Mouse (Mus musculus): ENCODE results near the gene Hdac9. TPM values are rescaled to one million over a fixed set of nuclear protein-coding genes. Genes with fewer than 3 reads are reported as not detected.

Hdac9 gene
- polyA plus RNA-seq, 1 experiment from 2014 or later: 17.0 TPM

DNA sequence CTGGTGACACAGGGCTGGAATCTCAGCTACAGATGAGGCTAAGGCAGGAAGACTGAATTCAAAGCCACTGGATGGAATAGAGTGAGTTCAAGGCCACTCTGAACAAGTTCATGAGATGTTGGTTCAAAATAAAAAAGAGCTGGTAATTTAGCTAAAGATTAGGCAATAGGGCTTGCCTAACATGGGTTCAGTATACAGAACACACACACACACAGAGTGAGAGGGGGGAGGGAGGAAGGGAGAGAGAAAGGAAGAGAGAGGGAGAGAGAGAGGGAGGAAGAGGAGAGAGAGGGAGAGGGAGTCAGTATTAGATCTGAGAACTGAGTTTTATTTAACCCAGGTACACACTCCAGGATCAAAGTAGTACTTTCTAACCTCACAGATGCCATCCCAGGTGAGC lies 115.1 kb downstream of the Hdac9 start:
- H3K4me3 ChIP-seq (replicated peaks; ENCODE audit: low read depth, low read length): no peak overlapping the region
- no peaks in the 10 kb centered on the region for H3K36me3 ChIP-seq (ENCODE audit: control insufficient read depth, insufficient read depth, low read length)
- H3K9ac ChIP-seq (replicated peaks; ENCODE audit: low read length): no peak overlapping the region
- no peak for DNase-seq
- no peak overlapping the region for H3K4me2 ChIP-seq (ENCODE audit: low read length)
- no peaks in the 10 kb centered on the region for H3K9me3 ChIP-seq (ENCODE audit: control insufficient read depth, low read length)
- no peaks in the 10 kb centered on the region for H3K27me3 ChIP-seq (ENCODE audit: control insufficient read depth, insufficient read depth, low read length)
- H3K4me1 ChIP-seq (ENCODE audit: control insufficient read depth, insufficient read depth, low read length): no peaks in the 10 kb centered on the region
- H3K27ac ChIP-seq (replicated peaks; ENCODE audit: low read depth, low read length): no peak overlapping the region
- no peak for ATAC-seq (ENCODE audit: low FRiP score, low TSS enrichment)

DNA sequence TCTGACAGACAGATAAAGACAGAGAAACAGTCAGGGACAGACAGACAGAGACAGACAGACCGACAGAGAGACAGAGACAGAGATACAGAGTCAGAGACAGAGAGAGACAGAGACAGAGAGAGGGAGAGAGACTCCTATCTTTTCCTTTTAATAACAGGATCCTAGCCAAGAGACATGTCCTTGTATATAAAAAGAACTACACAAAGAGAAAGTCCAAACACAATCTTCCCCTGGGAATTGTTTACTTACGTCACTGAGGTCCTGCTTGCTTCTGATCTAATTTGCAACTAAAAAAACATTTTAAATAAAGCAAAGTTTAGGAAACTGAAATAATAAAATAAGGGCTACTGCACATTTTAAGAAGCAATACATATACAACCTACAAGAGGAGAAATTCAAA lies 119.5 kb downstream of the Hdac9 start:
- Histone ChIP-seq H3K4me3 (replicated peaks; ENCODE audit: low read depth, low read length) (no peak overlapping the region), H3K9me3 (ENCODE audit: control insufficient read depth, low read length) (no peaks in the 10 kb centered on the region), H3K4me2 (ENCODE audit: low read length) (no peak overlapping the region), H3K27me3 (ENCODE audit: control insufficient read depth, insufficient read depth, low read length) (no peaks in the 10 kb centered on the region), H3K9ac (replicated peaks; ENCODE audit: low read length) (no peak overlapping the region), H3K36me3 (ENCODE audit: control insufficient read depth, insufficient read depth, low read length) (no peaks in the 10 kb centered on the region), H3K4me1 (ENCODE audit: control insufficient read depth, insufficient read depth, low read length) (no peaks in the 10 kb centered on the region), H3K27ac (replicated peaks; ENCODE audit: low read depth, low read length) (no peak overlapping the region)
- DNase-seq (no peak), ATAC-seq (ENCODE audit: low FRiP score, low TSS enrichment) (no peak)
- 72% methylated on average over 2 of the region's 2 CpGs for WGBS

DNA sequence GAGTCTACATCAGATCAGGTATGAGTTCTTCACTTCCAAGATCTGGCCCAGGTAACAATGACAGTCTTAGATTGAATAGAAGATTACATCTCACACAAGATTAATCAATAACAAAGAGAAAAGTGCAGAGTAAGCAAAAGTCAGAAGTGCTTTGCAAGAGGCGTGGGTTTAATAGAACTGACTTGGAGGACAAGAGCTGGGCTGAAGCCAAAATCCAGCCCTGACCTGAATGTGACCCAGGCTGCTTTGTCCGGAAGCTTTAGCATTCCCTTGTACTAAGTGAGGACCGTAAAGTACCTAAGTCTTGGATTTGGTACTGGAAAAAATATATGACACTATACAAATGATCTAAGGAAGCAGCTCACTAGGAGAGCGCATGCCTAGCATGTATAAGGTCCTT lies 121.4 kb downstream of the Hdac9 start:
- no peaks in the 10 kb centered on the region for H3K36me3 ChIP-seq (ENCODE audit: control insufficient read depth, insufficient read depth, low read length)

DNA sequence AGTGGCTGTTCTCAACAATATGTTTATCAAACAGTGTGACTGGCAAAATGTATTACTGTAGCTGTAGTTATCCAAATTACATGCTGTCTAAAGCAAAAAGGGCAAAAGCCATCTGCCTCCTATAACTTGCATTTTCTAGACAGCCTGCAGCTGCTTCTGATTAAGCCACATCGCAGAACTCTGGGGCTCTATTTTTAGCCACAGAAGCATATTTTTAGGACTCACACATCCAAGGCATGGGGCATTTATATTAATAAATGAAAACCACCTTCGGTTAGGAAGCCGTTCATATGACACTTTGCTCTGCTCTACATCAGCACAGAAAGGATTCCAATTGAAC lies 124.8 kb downstream of the Hdac9 start:
- H3K27ac ChIP-seq (replicated peaks; ENCODE audit: low read depth, low read length): no peak overlapping the region
- ATAC-seq (ENCODE audit: low FRiP score, low TSS enrichment): no peak
- no peaks in the 10 kb centered on the region for H3K9me3 ChIP-seq (ENCODE audit: control insufficient read depth, low read length)
- DNase-seq: peak; percentile 25
- peaks cover 3% of the 10 kb centered on the region; the same call in 1 of the 2 replicates for H3K4me1 ChIP-seq (ENCODE audit: control insufficient read depth, insufficient read depth, low read length)
- WGBS: 66% methylated on average over 3 of the region's 3 CpGs
- no peak overlapping the region for H3K4me2 ChIP-seq (ENCODE audit: low read length)
- no peak overlapping the region for H3K9ac ChIP-seq (replicated peaks; ENCODE audit: low read length)
- H3K27me3 ChIP-seq (ENCODE audit: control insufficient read depth, insufficient read depth, low read length): no peaks in the 10 kb centered on the region
- no peaks in the 10 kb centered on the region for H3K36me3 ChIP-seq (ENCODE audit: control insufficient read depth, insufficient read depth, low read length)
- H3K4me3 ChIP-seq (replicated peaks; ENCODE audit: low read depth, low read length): no peak overlapping the region

More for the DNA sequence above, 121.4 kb downstream of the Hdac9 start:
- DNase-seq: no peak
- no peak overlapping the region for H3K4me2 ChIP-seq (ENCODE audit: low read length)
- 70% methylated on average over 4 of the region's 4 CpGs for WGBS
- peaks cover 3% of the 10 kb centered on the region; the same call in 1 of the 2 replicates for H3K4me1 ChIP-seq (ENCODE audit: control insufficient read depth, insufficient read depth, low read length)
- H3K27ac ChIP-seq (replicated peaks; ENCODE audit: low read depth, low read length): no peak overlapping the region
- no peak for ATAC-seq (ENCODE audit: low FRiP score, low TSS enrichment)
- no peak overlapping the region for H3K9ac ChIP-seq (replicated peaks; ENCODE audit: low read length)
- no peak overlapping the region for H3K4me3 ChIP-seq (replicated peaks; ENCODE audit: low read depth, low read length)
- H3K9me3 ChIP-seq (ENCODE audit: control insufficient read depth, low read length): no peaks in the 10 kb centered on the region
- H3K27me3 ChIP-seq (ENCODE audit: control insufficient read depth, insufficient read depth, low read length): no peaks in the 10 kb centered on the region

DNA sequence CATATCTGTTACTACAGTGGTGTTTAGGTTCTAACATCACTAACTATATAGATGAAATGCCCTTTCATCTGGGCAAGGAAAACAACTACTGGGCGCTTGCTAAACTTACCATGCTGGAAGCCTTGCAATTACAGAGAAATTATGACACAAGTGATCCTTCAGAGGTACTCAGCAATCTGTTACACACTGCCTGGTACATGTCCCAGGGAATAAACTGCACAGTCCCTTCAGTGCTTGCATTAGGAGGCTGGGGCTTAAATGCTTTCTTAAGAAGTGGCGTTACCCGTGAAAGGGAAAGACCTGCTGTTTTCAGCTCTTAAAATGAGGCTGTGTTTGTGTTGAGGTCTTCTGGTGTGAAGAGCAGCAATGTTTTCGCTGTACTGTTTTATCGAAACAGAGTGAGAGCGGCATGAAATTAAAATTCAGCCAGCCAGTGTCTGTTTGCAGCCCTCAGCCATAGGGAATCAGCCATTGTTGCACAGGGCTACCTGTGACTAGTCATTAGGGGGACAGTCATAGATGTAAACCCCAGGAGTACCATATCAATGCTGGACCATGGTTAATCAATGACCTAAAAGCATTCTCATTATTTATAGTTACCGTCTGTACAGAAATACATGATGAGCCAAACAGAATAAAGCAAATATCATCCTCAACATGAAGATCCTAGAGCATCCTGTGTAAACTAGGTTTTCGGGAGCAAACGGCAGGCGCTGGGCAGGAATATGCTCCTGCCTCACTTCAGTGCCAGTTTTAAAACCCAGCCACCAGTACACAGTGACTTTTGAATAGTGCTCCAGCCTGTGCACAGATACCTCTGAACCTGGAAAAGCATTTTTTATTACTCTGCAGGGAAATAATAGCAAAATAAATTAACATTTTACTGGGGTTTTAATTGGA lies 125.4 kb downstream of the Hdac9 start:
- Histone ChIP-seq H3K4me3 (replicated peaks; ENCODE audit: low read depth, low read length) (no peak overlapping the region), H3K36me3 (ENCODE audit: control insufficient read depth, insufficient read depth, low read length) (no peaks in the 10 kb centered on the region), H3K9ac (replicated peaks; ENCODE audit: low read length) (no peak overlapping the region), H3K9me3 (ENCODE audit: control insufficient read depth, low read length) (no peaks in the 10 kb centered on the region), H3K4me2 (ENCODE audit: low read length) (no peak overlapping the region), H3K27me3 (ENCODE audit: control insufficient read depth, insufficient read depth, low read length) (no peaks in the 10 kb centered on the region), H3K4me1 (ENCODE audit: control insufficient read depth, insufficient read depth, low read length) (peaks cover 3% of the 10 kb centered on the region; the same call in 1 of the 2 replicates), H3K27ac (replicated peaks; ENCODE audit: low read depth, low read length) (no peak overlapping the region)
- DNase-seq (no peak), ATAC-seq (ENCODE audit: low FRiP score, low TSS enrichment) (no peak)
- 81% methylated on average over 10 of the region's 10 CpGs for WGBS

DNA sequence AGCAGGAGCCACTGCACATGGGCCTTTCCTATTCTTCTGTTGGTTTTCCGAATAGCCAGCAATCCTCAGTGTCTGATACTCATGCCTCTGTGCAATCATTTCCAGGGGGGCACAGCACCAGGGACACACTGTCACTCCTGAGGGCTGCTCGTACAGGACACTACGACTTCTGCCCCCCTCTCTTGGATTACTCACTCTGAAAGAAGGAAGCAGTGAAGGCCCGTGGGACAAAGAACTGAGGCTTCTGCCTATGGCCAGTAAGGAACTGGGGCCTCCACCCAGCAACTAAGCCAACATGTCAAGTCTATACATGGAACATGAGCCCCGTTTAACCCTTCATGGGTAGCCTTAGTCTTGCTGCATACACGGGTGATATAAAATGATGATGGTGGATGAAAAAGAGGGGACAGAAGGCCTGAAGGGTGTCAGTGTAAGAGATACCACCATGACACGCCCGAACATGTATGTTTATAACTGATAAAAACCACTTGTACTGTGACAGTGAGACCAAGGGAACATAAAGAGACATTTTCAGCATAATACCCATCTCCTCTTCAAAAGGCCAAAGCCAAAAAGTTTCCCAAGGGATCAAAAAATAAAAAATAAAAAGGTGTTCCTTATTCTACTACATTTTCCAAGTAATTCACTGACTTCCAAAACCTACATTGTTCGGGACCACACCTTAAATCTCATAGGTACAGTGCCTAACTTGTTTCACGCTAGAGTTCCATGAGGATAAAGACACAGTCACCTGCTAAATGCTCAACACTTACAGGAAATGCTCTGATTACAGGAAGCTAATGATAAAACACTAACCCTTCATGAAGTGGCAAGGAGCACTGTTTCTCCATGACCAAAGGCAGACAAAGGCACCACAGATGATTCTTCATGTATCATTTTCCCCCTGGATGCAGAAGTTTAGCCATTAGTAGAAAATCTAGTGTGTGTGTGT lies 127.6 kb downstream of the Hdac9 start:
- peaks cover 3% of the 10 kb centered on the region; the same call in 1 of the 2 replicates for H3K4me1 ChIP-seq (ENCODE audit: control insufficient read depth, insufficient read depth, low read length)
- 91% methylated on average over 10 of the region's 10 CpGs for WGBS
- H3K9ac ChIP-seq (replicated peaks; ENCODE audit: low read length): no peak overlapping the region
- ATAC-seq (ENCODE audit: low FRiP score, low TSS enrichment) (no peak), DNase-seq (no peak)
- H3K27ac ChIP-seq (replicated peaks; ENCODE audit: low read depth, low read length): no peak overlapping the region
- H3K4me2 ChIP-seq (ENCODE audit: low read length): no peak overlapping the region
- no peaks in the 10 kb centered on the region for H3K9me3 ChIP-seq (ENCODE audit: control insufficient read depth, low read length)
- H3K27me3 ChIP-seq (ENCODE audit: control insufficient read depth, insufficient read depth, low read length): no peaks in the 10 kb centered on the region
- no peaks in the 10 kb centered on the region for H3K36me3 ChIP-seq (ENCODE audit: control insufficient read depth, insufficient read depth, low read length)
- H3K4me3 ChIP-seq (replicated peaks; ENCODE audit: low read depth, low read length): no peak overlapping the region

DNA sequence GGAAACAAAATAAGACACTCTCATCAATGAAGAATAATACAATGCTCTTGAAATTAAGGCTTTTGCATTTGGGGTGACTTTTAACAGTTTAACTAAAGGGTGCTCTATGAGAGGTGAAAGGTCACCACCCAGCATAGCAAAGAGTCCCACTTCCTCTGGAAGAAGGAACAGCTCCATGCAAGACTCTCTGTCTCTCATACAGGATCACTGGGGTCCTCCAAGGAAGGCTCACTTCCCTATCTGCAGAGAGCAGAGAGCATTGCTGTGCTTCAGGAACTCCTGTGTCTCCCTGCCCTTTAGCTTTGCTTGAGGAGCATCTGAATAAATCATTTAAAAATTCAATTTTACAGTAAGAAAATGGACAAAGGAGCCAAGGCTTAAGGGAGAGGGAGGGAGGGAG lies 129.5 kb downstream of the Hdac9 start:
- Histone ChIP-seq H3K27ac (replicated peaks; ENCODE audit: low read depth, low read length) (no peak overlapping the region), H3K4me3 (replicated peaks; ENCODE audit: low read depth, low read length) (no peak overlapping the region), H3K9ac (replicated peaks; ENCODE audit: low read length) (no peak overlapping the region), H3K27me3 (ENCODE audit: control insufficient read depth, insufficient read depth, low read length) (no peaks in the 10 kb centered on the region), H3K4me1 (ENCODE audit: control insufficient read depth, insufficient read depth, low read length) (peaks cover 3% of the 10 kb centered on the region; the same call in 1 of the 2 replicates), H3K9me3 (ENCODE audit: control insufficient read depth, low read length) (no peaks in the 10 kb centered on the region), H3K4me2 (ENCODE audit: low read length) (no peak overlapping the region), H3K36me3 (ENCODE audit: control insufficient read depth, insufficient read depth, low read length) (no peaks in the 10 kb centered on the region)
- DNase-seq (no peak), ATAC-seq (ENCODE audit: low FRiP score, low TSS enrichment) (no peak)

DNA sequence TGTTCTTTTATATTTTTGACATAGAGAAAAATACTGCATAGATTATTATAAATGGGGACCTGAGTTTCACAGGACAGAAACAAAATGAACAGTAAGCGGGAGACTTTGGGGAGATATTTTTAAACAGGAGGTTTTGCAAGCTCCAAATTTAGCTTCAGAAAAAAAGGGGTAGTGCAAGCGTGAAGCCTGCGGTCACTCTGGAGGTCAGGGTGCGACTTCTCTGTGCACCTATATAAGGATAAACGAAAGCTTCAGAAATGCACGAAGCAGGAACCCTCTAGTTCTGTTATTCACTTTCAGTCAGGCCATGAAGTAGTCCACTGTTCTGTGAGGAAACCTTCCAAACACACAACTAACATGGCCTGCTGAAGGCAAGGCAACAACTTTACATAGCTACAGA lies 133.3 kb downstream of the Hdac9 start:
- DNase-seq: no peak
- ATAC-seq (ENCODE audit: low FRiP score, low TSS enrichment): no peak
- WGBS: 80% methylated on average over 6 of the region's 6 CpGs
- no peak overlapping the region for H3K4me3 ChIP-seq (replicated peaks; ENCODE audit: low read depth, low read length)
- H3K9ac ChIP-seq (replicated peaks; ENCODE audit: low read length): no peak overlapping the region
- no peak overlapping the region for H3K4me2 ChIP-seq (ENCODE audit: low read length)
- no peaks in the 10 kb centered on the region for H3K36me3 ChIP-seq (ENCODE audit: control insufficient read depth, insufficient read depth, low read length)
- no peaks in the 10 kb centered on the region for H3K4me1 ChIP-seq (ENCODE audit: control insufficient read depth, insufficient read depth, low read length)
- H3K27me3 ChIP-seq (ENCODE audit: control insufficient read depth, insufficient read depth, low read length): no peaks in the 10 kb centered on the region
- no peaks in the 10 kb centered on the region for H3K9me3 ChIP-seq (ENCODE audit: control insufficient read depth, low read length)
- H3K27ac ChIP-seq (replicated peaks; ENCODE audit: low read depth, low read length): no peak overlapping the region

All from midbrain, embryonic 14.5 days (tissue).